Mouse (Mus musculus) G1E (cell line): Measurements from ENCODE around the gene Olfr1494.

Experiments
- CTCF ChIP-seq: IDR thresholded peaks from 2 replicates; pipeline ENCODE4 v1.5.1; 2012; ENCODE audit warnings: low read depth, low read length, inconsistent platforms, mixed read lengths
- GATA2 ChIP-seq: IDR thresholded peaks from 2 replicates; pipeline ENCODE4 v1.6.1; 2012; ENCODE audit warnings: low read depth, low read length, inconsistent platforms, borderline replicate concordance

GRCm38 (mm10) chr19:13696968-13697367, 42.6 kb upstream of the Olfr1494 start, which contains the start of gene Olfr1491:
- TF ChIP-seq CTCF (no peak), GATA2 (no peak)
